Mouse (Mus musculus): ENCODE measurements around the gene Chd4. TPM values are rescaled to one million over a fixed set of nuclear protein-coding genes. Genes with fewer than 3 reads are reported as not detected.

The Chd4 gene
- polyA plus RNA-seq, 1 experiment from 2014 or later = 91.2 TPM

DNA sequence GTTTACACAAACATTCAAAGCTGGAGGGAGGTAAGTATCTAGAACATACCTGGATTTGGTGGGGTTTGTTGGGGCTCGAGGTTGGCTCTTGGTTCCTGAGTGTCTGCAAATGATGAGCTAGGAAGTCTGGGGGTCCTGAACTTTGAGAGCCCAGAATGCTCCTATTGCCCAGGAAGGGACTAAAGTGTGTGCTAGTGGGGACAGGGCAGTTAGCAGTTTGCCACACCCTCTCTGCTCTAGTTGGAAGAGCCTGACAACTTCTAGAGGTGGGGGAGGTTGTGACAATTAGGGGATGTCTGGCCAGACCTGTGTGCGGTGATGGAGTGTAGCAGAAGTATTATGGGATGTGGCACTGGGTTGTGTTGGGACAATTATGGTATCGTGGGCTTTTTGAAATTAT is 938 bp upstream of the Chd4 start:
- H3K27ac ChIP-seq = peak overlapping the region; percentile 94
- no peaks in the 10 kb centered on the region for H3K27me3 ChIP-seq
- no peak overlapping the region for H3K4me3 ChIP-seq
- no peak overlapping the region for H3K4me2 ChIP-seq
- peaks cover 34% of the 10 kb centered on the region for H3K4me1 ChIP-seq
- H3K9me3 ChIP-seq = no peaks in the 10 kb centered on the region
- H3K36me3 ChIP-seq = peaks cover 19% of the 10 kb centered on the region
- no peak for ATAC-seq (ENCODE audit: insufficient number of reproducible peaks, insufficient read depth, low FRiP score, low TSS enrichment, low read depth)
- H3K9ac ChIP-seq = no peak overlapping the region
- WGBS = 54% methylated on average over 3 of the region's 3 CpGs

DNA sequence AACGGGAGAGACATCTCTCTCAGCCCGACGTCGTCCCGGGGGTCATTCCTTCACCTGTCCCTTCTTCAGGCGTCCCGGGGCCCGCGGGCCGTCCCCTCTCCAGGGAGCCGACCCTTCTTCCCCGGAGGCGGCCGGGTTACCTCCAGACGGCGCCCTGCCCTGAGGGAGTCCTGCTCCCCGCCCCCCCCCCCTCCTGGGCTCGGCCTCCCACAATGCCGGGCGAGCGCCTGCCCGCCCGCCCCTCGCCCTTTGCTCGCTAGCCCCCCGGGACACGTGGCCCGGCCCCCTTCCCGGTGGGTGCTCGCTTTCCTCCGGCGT is 457 bp downstream of the Chd4 start:
- H3K4me3 ChIP-seq = peak overlapping the region; percentile 96
- H3K4me2 ChIP-seq = peak overlapping the region; percentile 93
- H3K9me3 ChIP-seq = no peaks in the 10 kb centered on the region
- peaks cover 33% of the 10 kb centered on the region for H3K36me3 ChIP-seq
- 0 out of 2 replicates have a peak, but pooled peaks have one; percentile 1 for ATAC-seq (ENCODE audit: insufficient number of reproducible peaks, insufficient read depth, low FRiP score, low TSS enrichment, low read depth)
- 1% methylated on average over 24 of the region's 32 CpGs for WGBS
- peak overlapping the region; percentile 93 for H3K9ac ChIP-seq
- H3K27me3 ChIP-seq = no peaks in the 10 kb centered on the region
- H3K27ac ChIP-seq = peak overlapping the region; percentile 94
- H3K4me1 ChIP-seq = peaks cover 31% of the 10 kb centered on the region

DNA sequence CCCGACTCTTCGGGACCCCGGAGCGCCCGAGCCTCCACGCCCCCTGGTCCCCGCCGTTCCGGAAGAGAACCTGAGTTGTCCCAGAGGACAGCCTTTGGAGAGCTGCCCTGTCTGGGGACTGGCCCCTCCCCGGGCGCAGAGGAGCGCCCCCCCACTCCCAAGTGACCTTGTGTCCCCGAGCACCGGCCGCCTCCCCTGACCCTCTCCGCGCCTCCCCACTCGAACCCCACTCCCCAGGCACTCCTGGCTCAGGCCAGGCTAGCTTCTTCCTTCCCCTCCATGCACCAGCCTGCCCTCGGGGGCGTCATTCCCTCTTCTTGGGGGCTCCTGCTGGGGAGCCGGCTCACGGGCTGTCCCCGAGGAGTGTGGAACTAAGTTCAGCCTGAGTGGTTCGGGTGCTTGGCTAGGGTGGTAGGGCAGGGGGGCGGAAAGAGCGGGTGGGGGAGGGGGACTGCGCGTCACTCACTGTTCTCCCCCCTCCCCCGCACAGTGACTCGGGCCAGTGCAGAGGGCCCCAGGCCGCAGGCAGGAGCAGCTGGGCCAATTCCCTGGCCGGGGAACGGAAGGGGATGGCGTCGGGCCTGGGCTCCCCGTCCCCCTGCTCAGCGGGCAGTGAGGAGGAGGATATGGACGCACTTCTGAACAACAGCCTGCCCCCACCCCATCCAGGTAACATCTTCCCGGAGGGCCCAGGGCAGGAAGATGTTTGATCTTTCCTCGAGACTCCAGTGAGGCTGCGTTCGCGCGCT is 990 bp downstream of the Chd4 start:
- H3K4me3 ChIP-seq = peak overlapping the region; percentile 96
- H3K4me1 ChIP-seq = peaks cover 31% of the 10 kb centered on the region
- WGBS = under 1% methylated on average over 42 of the region's 44 CpGs

DNA sequence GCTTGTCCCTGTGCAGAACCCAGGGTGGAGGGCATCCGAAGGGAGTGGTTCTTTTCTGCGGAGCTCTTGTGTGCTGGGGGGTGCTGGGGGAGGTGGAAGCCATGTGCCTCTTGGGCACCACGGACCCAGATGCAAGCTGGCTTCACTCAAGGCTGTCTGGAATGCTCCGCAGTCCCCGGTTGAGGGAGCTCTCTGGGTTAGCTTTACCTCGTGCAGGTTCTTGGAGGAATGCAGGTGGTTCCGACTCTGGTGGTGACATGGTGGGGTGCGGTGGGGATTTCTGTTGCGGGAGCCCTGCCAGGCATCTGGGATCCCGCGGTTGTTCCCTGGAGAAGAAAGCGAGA is 1.5 kb downstream of the Chd4 start:
- Histone ChIP-seq H3K9me3 (no peaks in the 10 kb centered on the region), H3K36me3 (peaks cover 43% of the 10 kb centered on the region), H3K27ac (peak overlapping the region; percentile 94), H3K27me3 (no peaks in the 10 kb centered on the region), H3K9ac (peak overlapping the region; percentile 93), H3K4me3 (peak overlapping the region; percentile 96), H3K4me1 (peaks cover 31% of the 10 kb centered on the region), H3K4me2 (peak overlapping the region; percentile 93)
- WGBS = 1% methylated on average over 12 of the region's 12 CpGs
- no peak for ATAC-seq (ENCODE audit: insufficient number of reproducible peaks, insufficient read depth, low FRiP score, low TSS enrichment, low read depth)

More for the DNA sequence above, 990 bp downstream of the Chd4 start:
- Histone ChIP-seq H3K9ac (peak overlapping the region; percentile 93), H3K4me2 (peak overlapping the region; percentile 93), H3K27ac (peak overlapping the region; percentile 94), H3K36me3 (peaks cover 38% of the 10 kb centered on the region), H3K27me3 (no peaks in the 10 kb centered on the region), H3K9me3 (no peaks in the 10 kb centered on the region)
- peak; percentile 17 for ATAC-seq (ENCODE audit: insufficient number of reproducible peaks, insufficient read depth, low FRiP score, low TSS enrichment, low read depth)

DNA sequence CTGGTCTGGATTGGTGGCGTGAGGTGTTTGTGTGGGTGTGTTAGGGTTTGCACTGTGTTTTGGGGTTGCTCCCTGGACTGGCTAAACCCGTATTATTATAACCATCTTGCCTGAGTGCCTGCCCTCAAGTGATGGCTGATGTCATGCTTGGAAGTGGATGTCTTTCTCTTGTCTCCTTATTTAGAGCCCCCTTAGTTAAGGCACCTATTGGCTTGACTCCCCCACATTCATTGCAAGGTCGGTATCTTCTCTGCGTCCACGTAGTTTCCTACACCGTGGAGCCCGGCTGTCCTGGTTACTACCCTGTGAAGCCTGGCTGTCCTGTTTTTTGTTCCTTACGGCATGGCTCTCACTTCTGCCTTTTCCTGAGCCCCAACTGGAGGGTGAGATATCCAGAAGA is 2.2 kb downstream of the Chd4 start:
- Histone ChIP-seq H3K4me2 (peak overlapping the region; percentile 93), H3K27ac (no peak overlapping the region), H3K4me3 (peak overlapping the region; percentile 96), H3K4me1 (peaks cover 31% of the 10 kb centered on the region), H3K27me3 (no peaks in the 10 kb centered on the region), H3K36me3 (peaks cover 50% of the 10 kb centered on the region), H3K9me3 (no peaks in the 10 kb centered on the region), H3K9ac (peak overlapping the region; percentile 93)
- no peak for ATAC-seq (ENCODE audit: insufficient number of reproducible peaks, insufficient read depth, low FRiP score, low TSS enrichment, low read depth)
- 57% methylated on average over 8 of the region's 8 CpGs for WGBS

DNA sequence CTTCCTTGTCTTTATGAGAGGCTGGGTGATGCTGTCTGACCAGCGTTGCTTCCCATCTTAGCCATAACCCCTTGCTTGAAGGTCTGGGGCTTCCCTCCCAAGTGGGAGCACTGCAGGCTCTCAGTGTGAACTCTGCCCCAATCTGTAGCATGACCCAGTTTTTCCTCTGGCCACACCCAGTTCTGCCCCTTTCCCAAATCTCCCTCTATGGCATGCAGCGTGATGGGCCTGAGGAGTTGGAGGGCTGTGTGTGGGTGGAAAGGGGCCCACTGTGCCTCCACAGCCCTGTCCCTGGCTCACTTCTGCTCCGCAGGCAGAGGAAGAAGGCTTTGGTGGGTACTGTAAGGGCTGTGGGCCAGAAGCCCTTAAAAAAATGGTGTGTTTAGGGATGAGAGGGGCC is 2.7 kb downstream of the Chd4 start:
- H3K36me3 ChIP-seq = peaks cover 54% of the 10 kb centered on the region
- no peaks in the 10 kb centered on the region for H3K27me3 ChIP-seq
- 51% methylated on average over 3 of the region's 3 CpGs for WGBS
- peak overlapping the region; percentile 93 for H3K9ac ChIP-seq
- peak overlapping the region; percentile 93 for H3K4me2 ChIP-seq
- peak overlapping the region; percentile 55; the same call in 1 of the 2 replicates for H3K27ac ChIP-seq
- ATAC-seq (ENCODE audit: insufficient number of reproducible peaks, insufficient read depth, low FRiP score, low TSS enrichment, low read depth) = no peak
- no peaks in the 10 kb centered on the region for H3K9me3 ChIP-seq
- peaks cover 31% of the 10 kb centered on the region for H3K4me1 ChIP-seq
- peak overlapping the region; percentile 96 for H3K4me3 ChIP-seq

DNA sequence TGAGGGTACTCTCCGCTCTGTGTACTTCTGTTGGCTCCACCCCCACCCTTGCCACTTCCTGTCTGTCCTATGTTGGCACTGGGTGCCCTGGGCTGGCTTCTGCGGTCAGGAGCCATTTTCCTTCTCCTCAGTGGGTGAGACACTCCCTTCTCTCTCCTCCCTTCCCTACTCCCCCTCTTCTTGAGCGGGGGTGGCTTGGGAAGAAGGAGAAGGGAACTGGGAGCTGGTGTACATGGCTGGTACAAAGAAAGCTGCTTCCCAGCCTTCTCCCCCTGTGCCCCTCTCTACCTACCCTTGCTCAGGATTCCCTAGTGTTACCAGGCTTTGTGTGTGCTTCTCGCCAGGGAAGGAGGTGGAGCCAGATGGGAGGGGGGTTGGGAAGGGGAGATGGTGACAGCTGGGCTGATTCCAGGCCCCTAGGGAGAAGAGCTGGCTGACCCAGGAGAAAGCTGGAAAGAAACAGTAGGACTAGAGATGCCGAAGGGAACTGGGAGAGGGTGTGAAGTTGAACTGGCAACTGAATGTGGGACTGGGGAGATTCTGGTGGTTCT is 3.7 kb downstream of the Chd4 start:
- Histone ChIP-seq H3K36me3 (peaks cover 64% of the 10 kb centered on the region), H3K4me3 (peak overlapping the region; percentile 96), H3K4me1 (peaks cover 31% of the 10 kb centered on the region), H3K27ac (peak overlapping the region; percentile 49; the same call in 1 of the 2 replicates), H3K4me2 (peak overlapping the region; percentile 93), H3K9ac (peak overlapping the region; percentile 93), H3K9me3 (no peaks in the 10 kb centered on the region), H3K27me3 (no peaks in the 10 kb centered on the region)
- WGBS = 49% methylated on average over 5 of the region's 5 CpGs
- ATAC-seq (ENCODE audit: insufficient number of reproducible peaks, insufficient read depth, low FRiP score, low TSS enrichment, low read depth) = no peak

DNA sequence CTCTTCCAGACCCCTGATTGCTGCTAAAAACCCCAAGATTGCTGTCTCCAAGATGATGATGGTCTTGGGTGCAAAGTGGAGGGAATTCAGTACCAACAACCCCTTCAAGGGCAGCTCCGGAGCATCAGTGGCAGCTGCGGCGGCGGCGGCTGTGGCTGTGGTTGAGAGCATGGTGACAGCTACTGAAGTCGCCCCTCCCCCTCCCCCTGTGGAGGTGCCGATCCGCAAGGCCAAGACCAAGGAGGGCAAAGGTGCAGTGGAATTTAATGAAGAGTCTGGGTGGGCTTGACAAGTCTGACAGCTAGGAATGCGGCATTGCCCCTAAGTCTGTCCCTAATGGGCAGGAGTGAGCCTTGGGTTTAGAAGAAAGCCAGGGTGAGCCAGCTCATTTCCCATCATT is 5.7 kb downstream of the Chd4 start:
- H3K27me3 ChIP-seq = no peaks in the 10 kb centered on the region
- H3K4me1 ChIP-seq = peaks cover 31% of the 10 kb centered on the region
- no peak overlapping the region for H3K9ac ChIP-seq
- H3K4me2 ChIP-seq = no peak overlapping the region
- H3K36me3 ChIP-seq = peaks cover 83% of the 10 kb centered on the region
- no peaks in the 10 kb centered on the region for H3K9me3 ChIP-seq
- no peak overlapping the region for H3K4me3 ChIP-seq
- WGBS = 81% methylated on average over 9 of the region's 9 CpGs
- no peak for ATAC-seq (ENCODE audit: insufficient number of reproducible peaks, insufficient read depth, low FRiP score, low TSS enrichment, low read depth)
- H3K27ac ChIP-seq = no peak overlapping the region

DNA sequence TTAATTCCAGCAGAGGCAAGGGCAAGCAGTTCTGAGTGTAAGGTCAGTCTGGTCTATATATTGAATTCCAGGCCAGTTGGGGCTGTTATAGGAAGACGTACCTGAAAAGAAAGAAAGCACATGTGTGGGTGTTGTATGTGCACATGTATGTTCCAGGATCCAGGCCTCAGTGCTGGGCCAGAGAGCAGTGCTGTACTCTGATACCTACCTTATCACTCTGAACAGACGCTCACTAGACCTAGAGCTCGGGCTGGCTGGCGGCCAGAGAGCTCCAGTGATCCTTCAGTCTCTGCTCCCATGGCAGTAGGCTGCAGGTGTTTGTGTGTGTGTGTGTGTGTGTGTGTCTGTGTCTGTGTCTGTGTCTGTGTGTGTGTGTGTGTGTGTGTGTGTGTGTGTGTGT is 8.4 kb downstream of the Chd4 start:
- ATAC-seq (ENCODE audit: insufficient number of reproducible peaks, insufficient read depth, low FRiP score, low TSS enrichment, low read depth) = no peak
- 96% methylated on average over 4 of the region's 4 CpGs for WGBS
- peaks cover 99% of the 10 kb centered on the region for H3K36me3 ChIP-seq
- no peak overlapping the region for H3K4me3 ChIP-seq
- H3K27ac ChIP-seq = no peak overlapping the region
- peaks cover 13% of the 10 kb centered on the region for H3K4me1 ChIP-seq
- H3K4me2 ChIP-seq = no peak overlapping the region
- no peaks in the 10 kb centered on the region for H3K27me3 ChIP-seq
- H3K9me3 ChIP-seq = no peaks in the 10 kb centered on the region
- no peak overlapping the region for H3K9ac ChIP-seq

DNA sequence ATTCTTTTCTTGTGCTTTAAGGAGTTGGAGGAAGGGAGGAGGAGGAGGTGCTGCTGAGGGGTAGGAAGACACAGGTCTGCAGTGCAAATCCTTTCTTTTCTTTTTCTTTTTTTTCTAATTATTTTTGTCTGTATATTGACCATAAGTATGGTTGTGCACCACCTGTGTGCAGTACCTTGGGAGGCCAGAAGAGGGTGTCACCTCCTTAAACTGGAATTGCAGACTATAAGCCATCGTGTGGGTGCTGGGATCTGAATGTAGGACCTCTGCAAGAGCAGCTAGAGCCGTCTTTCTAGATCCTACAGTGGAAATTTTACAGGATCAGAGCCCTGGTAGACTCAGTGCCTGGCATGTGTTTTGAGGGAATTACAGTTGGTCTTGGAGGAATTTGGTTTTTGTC is 11.9 kb downstream of the Chd4 start:
- H3K4me2 ChIP-seq = no peak overlapping the region
- no peak overlapping the region for H3K27ac ChIP-seq
- no peak for ATAC-seq (ENCODE audit: insufficient number of reproducible peaks, insufficient read depth, low FRiP score, low TSS enrichment, low read depth)
- no peaks in the 10 kb centered on the region for H3K4me1 ChIP-seq
- WGBS = 91% methylated on average over 2 of the region's 2 CpGs
- H3K9ac ChIP-seq = no peak overlapping the region
- H3K9me3 ChIP-seq = no peaks in the 10 kb centered on the region
- H3K4me3 ChIP-seq = no peak overlapping the region
- H3K27me3 ChIP-seq = no peaks in the 10 kb centered on the region
- H3K36me3 ChIP-seq = peaks cover 99% of the 10 kb centered on the region

DNA sequence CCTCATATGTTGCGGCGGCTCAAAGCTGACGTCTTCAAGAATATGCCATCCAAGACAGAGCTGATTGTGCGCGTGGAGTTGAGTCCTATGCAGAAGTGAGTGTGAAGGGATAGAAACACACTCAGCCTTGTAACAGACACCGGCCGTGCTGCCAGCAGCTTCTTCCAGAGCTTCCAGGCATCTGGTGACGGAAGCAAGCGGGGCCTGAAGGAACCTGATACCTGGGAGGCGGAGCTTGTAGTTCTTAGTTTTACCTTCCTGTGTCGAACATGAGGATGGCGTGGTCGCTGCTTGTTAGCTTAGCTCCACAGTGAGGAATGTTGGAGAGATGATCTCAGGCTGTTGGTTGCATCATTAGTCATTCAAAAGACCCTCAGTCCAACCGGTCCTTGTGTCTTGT is 13.6 kb downstream of the Chd4 start:
- 62% methylated on average over 14 of the region's 14 CpGs for WGBS
- no peak for ATAC-seq (ENCODE audit: insufficient number of reproducible peaks, insufficient read depth, low FRiP score, low TSS enrichment, low read depth)
- Histone ChIP-seq H3K27me3 (no peaks in the 10 kb centered on the region), H3K9me3 (no peaks in the 10 kb centered on the region), H3K36me3 (peaks cover 100% of the 10 kb centered on the region), H3K9ac (no peak overlapping the region), H3K4me1 (no peaks in the 10 kb centered on the region), H3K27ac (no peak overlapping the region), H3K4me3 (no peak overlapping the region), H3K4me2 (no peak overlapping the region)

DNA sequence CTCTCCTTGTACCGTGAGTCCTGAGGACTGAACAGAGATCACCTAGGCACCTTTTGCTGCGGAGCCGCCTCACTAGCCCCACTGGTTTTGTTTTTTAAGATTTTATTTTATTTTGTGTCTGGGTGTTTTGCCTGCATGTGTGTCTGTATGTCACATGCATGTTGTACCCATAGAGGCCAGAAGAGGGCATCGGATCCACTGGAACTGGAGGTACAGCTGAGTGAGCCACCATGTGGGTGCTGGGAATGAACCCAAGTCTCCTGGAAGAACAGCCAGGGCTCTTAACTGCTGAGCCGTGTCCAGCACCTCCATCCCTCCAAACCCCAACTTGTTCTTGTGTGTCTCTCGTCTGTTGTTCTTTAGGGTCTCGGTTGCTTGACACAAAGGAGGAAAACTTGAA is 15.1 kb downstream of the Chd4 start:
- Histone ChIP-seq H3K4me3 (no peak overlapping the region), H3K4me1 (no peaks in the 10 kb centered on the region), H3K27ac (no peak overlapping the region), H3K9ac (no peak overlapping the region), H3K4me2 (no peak overlapping the region), H3K27me3 (no peaks in the 10 kb centered on the region), H3K9me3 (no peaks in the 10 kb centered on the region), H3K36me3 (peaks cover 97% of the 10 kb centered on the region)
- 93% methylated on average over 7 of the region's 7 CpGs for WGBS
- no peak for ATAC-seq (ENCODE audit: insufficient number of reproducible peaks, insufficient read depth, low FRiP score, low TSS enrichment, low read depth)

Measured in embryonic facial prominence, embryonic 13.5 days (tissue).